Mouse (Mus musculus) left cerebral cortex, adult 11 months (tissue): ENCODE measurements at regions not wholly inside any gene's neighbourhood (a gene's known extent, or its start where the extent isn't known, plus 50 kb on each side); places are given as distances from the start of the nearest gene placed in this dataset.
"Not testable (repeated sequence)": the region's sequence is repeated elsewhere in the genome, so short reads cannot be mapped to it uniquely, and the experiment has no call there.

ENCODE experiments used
- DNase-seq: peaks from one replicate; pipeline ENCODE4 v3.0.0; 2022; ENCODE audit warnings: low spot score

GRCm38 (mm10) chr1:149129767-149130287 lies 831.3 kb downstream of the Pla2g4a start:
- no peak for DNase-seq

- no peak for DNase-seq
These were observed 832.0 kb downstream of the Pla2g4a start for GRCm38 (mm10) chr1:149129138-149129537.

- DNase-seq = no peak
These were observed 833.4 kb downstream of the Pla2g4a start for GRCm38 (mm10) chr1:149127709-149128108.

GRCm38 (mm10) chr1:149103396-149103795 lies 857.7 kb downstream of the Pla2g4a start:
- no peak for DNase-seq

GRCm38 (mm10) chr1:149097426-149097825 lies 863.7 kb downstream of the Pla2g4a start:
- DNase-seq = no peak

GRCm38 (mm10) chr1:149074681-149075080 lies 886.4 kb downstream of the Pla2g4a start:
- DNase-seq = no peak

- DNase-seq = no peak
These were observed 891.5 kb downstream of the Pla2g4a start for GRCm38 (mm10) chr1:149069570-149069969.

GRCm38 (mm10) chr1:149063011-149063410 lies 898.1 kb downstream of the Pla2g4a start:
- not testable (repeated sequence) for DNase-seq

GRCm38 (mm10) chr1:149038188-149038967 lies 922.7 kb downstream of the Pla2g4a start:
- DNase-seq = no peak

GRCm38 (mm10) chr1:149028316-149028715 lies 932.8 kb downstream of the Pla2g4a start:
- no peak for DNase-seq

- no peak for DNase-seq
These were observed 939.4 kb downstream of the Pla2g4a start for GRCm38 (mm10) chr1:149021734-149022133.

- DNase-seq = no peak
These were observed 939.8 kb downstream of the Pla2g4a start for GRCm38 (mm10) chr1:149021273-149021672.

GRCm38 (mm10) chr1:149014559-149014958 lies 946.5 kb downstream of the Pla2g4a start:
- no peak for DNase-seq

GRCm38 (mm10) chr1:149010767-149011166 lies 950.3 kb downstream of the Pla2g4a start:
- DNase-seq = peak; percentile 4

- DNase-seq = no peak
These were observed 961.0 kb downstream of the Pla2g4a start for GRCm38 (mm10) chr1:149000092-149000491.

- peak; percentile 24 for DNase-seq
These were observed 967.5 kb downstream of the Pla2g4a start for GRCm38 (mm10) chr1:148993586-148993985.

GRCm38 (mm10) chr1:148977377-148977776 lies 983.7 kb downstream of the Pla2g4a start:
- DNase-seq = no peak

GRCm38 (mm10) chr1:148965358-148965757 lies 995.7 kb downstream of the Pla2g4a start:
- no peak for DNase-seq

GRCm38 (mm10) chr1:148934366-148934765 lies 1026.7 kb downstream of the Pla2g4a start:
- no peak for DNase-seq

- no peak for DNase-seq
These were observed 1036.6 kb downstream of the Pla2g4a start for GRCm38 (mm10) chr1:148924506-148924905.

GRCm38 (mm10) chr1:148917062-148917461 lies 1044.0 kb downstream of the Pla2g4a start:
- DNase-seq = no peak

GRCm38 (mm10) chr1:148912819-148913218 lies 1048.3 kb downstream of the Pla2g4a start:
- DNase-seq = no peak

- no peak for DNase-seq
These were observed 1057.0 kb downstream of the Pla2g4a start for GRCm38 (mm10) chr1:148904067-148904466.

GRCm38 (mm10) chr1:148903093-148903492 lies 1058.0 kb downstream of the Pla2g4a start:
- DNase-seq = peak; percentile 2
